Mouse (Mus musculus): ENCODE results near the gene Otud7a.

- TF ChIP-seq CTCF (IDR thresholded peaks at IDR 0.05; ENCODE audit: borderline replicate concordance, extremely low read depth, insufficient read depth, insufficient read length) (no peak), POLR2A (IDR thresholded peaks at IDR 0.05; ENCODE audit: borderline replicate concordance, extremely low read depth, insufficient read depth, insufficient read length, poor library complexity, severe bottlenecking) (no peak)
These were observed 280.6 kb downstream of the Otud7a start for GRCm38 (mm10) chr7:63725040-63725729.

Measured in brain, embryonic 14.5 days (tissue).